Mouse (Mus musculus): ENCODE results near the gene Rap1gds1. TPM values are rescaled to one million over a fixed set of nuclear protein-coding genes. Genes with fewer than 3 reads are reported as not detected.

Rap1gds1 gene
- total RNA-seq, 2 experiments from 2014 or later, result 251 to 273 TPM

GRCm38 (mm10) chr3:139064076-139064475 lies 10.9 kb downstream of the Rap1gds1 start:
- no peak for DNase-seq (ENCODE audit: low spot score in 2 of 2)

- no peak for DNase-seq (ENCODE audit: low spot score in 2 of 2)
These were observed 12.9 kb downstream of the Rap1gds1 start for GRCm38 (mm10) chr3:139062088-139062487.

- DNase-seq (ENCODE audit: low spot score in 2 of 2), result no peak
These were observed 26.0 kb downstream of the Rap1gds1 start for GRCm38 (mm10) chr3:139048701-139049622.

- no peak for DNase-seq (ENCODE audit: low spot score in 2 of 2)
These were observed 32.6 kb downstream of the Rap1gds1 start for GRCm38 (mm10) chr3:139042433-139042854.

GRCm38 (mm10) chr3:139041921-139042320 lies 33.1 kb downstream of the Rap1gds1 start:
- DNase-seq (ENCODE audit: low spot score in 2 of 2), result no peak

- DNase-seq (ENCODE audit: low spot score in 2 of 2), result no peak
These were observed 38.0 kb downstream of the Rap1gds1 start for GRCm38 (mm10) chr3:139037030-139037429.

GRCm38 (mm10) chr3:139033179-139033578 lies 41.8 kb downstream of the Rap1gds1 start:
- no peak for DNase-seq (ENCODE audit: low spot score in 2 of 2)

GRCm38 (mm10) chr3:139030644-139031227 lies 44.3 kb downstream of the Rap1gds1 start:
- DNase-seq (ENCODE audit: low spot score in 2 of 2), result no peak

- DNase-seq (ENCODE audit: low spot score in 2 of 2), result no peak
These were observed 49.9 kb downstream of the Rap1gds1 start for GRCm38 (mm10) chr3:139025077-139025476.

- no peak for DNase-seq (ENCODE audit: low spot score in 2 of 2)
These were observed 51.4 kb downstream of the Rap1gds1 start for GRCm38 (mm10) chr3:139023585-139023984.

GRCm38 (mm10) chr3:139012352-139012751 lies 62.6 kb downstream of the Rap1gds1 start:
- no peak for DNase-seq (ENCODE audit: low spot score in 2 of 2)

GRCm38 (mm10) chr3:139005669-139006068 lies 69.3 kb downstream of the Rap1gds1 start:
- no peak for DNase-seq (ENCODE audit: low spot score in 2 of 2)

- DNase-seq (ENCODE audit: low spot score in 2 of 2), result no peak
These were observed 72.2 kb downstream of the Rap1gds1 start for GRCm38 (mm10) chr3:139002774-139003173.

- no peak for DNase-seq (ENCODE audit: low spot score in 2 of 2)
These were observed 74.7 kb downstream of the Rap1gds1 start for GRCm38 (mm10) chr3:139000071-139000867.

GRCm38 (mm10) chr3:138993473-138993872 lies 81.5 kb downstream of the Rap1gds1 start:
- DNase-seq (ENCODE audit: low spot score in 2 of 2), result no peak

- no peak for DNase-seq (ENCODE audit: low spot score in 2 of 2)
These were observed 83.6 kb downstream of the Rap1gds1 start for GRCm38 (mm10) chr3:138991367-138991766.

- DNase-seq (ENCODE audit: low spot score in 2 of 2), result no peak
These were observed 85.9 kb downstream of the Rap1gds1 start for GRCm38 (mm10) chr3:138989141-138989540.

- no peak for DNase-seq (ENCODE audit: low spot score in 2 of 2)
These were observed 87.0 kb downstream of the Rap1gds1 start for GRCm38 (mm10) chr3:138988004-138988403.

GRCm38 (mm10) chr3:138982249-138982648 lies 92.8 kb downstream of the Rap1gds1 start:
- no peak for DNase-seq (ENCODE audit: low spot score in 2 of 2)

- no peak for DNase-seq (ENCODE audit: low spot score in 2 of 2)
These were observed 97.6 kb downstream of the Rap1gds1 start for GRCm38 (mm10) chr3:138977413-138977812.

GRCm38 (mm10) chr3:138967627-138968026 lies 107.4 kb downstream of the Rap1gds1 start:
- no peak for DNase-seq (ENCODE audit: low spot score in 2 of 2)

GRCm38 (mm10) chr3:138958527-138958926 lies 116.5 kb downstream of the Rap1gds1 start:
- DNase-seq (ENCODE audit: low spot score in 2 of 2), result no peak

All from layer of hippocampus, postnatal 14 days (tissue).